Comparison of ENCODE assay signal across 11 mouse cellular contexts in the genomic region with DNA sequence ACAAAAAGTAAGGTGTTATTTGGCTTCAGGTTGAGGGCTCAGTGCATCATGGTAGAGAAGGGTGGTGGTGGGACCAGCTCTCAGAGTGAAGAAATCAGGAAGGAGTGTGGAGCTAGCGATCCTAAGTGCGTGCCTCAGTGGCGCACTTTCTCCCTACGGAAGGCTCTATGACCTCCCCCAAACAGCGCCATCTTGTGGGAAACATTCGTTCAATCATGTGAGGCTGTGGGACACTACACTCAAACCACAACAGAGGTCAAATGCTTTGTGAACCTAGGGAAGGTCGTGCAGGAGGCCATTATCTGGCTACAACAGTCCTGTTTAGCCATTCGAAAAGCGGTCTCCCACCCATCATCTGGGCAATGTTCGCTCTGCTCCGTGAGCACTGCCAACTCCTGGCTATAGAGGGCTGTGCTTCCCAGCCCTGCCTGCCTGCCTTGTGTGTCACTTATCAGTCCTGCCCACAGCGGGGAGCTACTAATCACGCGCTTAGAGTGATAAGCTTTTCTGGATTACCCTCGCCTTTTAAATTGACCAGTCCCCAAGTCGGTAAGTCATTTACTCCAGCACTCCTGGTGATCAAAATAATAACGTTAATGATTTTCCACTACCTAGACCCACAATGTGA.
DNase-seq lines count a peak whose midpoint lies in the region; ATAC-seq and TF ChIP-seq lines count a peak whose summit lies in the region.
"Had no signal": no experiment of that assay in that cellular context is flagged by ENCODE, and none has a peak within 500 bp of the region (broad histone marks: within the 10 kb centered on the region; RNA-seq: fewer than 3 reads in every experiment).

No protein-coding gene starts in this region.

- no peaks in the 10 kb centered on the region for H3K9me3 ChIP-seq in hindbrain, embryonic 11.5 days (ENCODE audit: control insufficient read depth, low read length)
- H3K9me3 ChIP-seq in hindbrain, embryonic 10.5 days = no peaks in the 10 kb centered on the region
- no peaks in the 10 kb centered on the region for H3K9me3 ChIP-seq in ES-E14 (ENCODE audit: control insufficient read depth, insufficient read depth, low read depth, low read length)
- H3K9me3 ChIP-seq: limb, embryonic 12.5 days; neural tube, embryonic 13.5 days had no signal

- in situ Hi-C loops in ES-E14 (cut with MboI; ENCODE audit: low sequenced_read_pairs in 2 of 2, unreplicated experiment in 2 of 2) = no loop called here

- H3K27ac ChIP-seq in hindbrain, embryonic 11.5 days (ENCODE audit: low read depth, low read length) = no peak overlapping the region
- no peak overlapping the region for H3K27ac ChIP-seq in hindbrain, embryonic 10.5 days
- H3K27ac ChIP-seq in ES-E14 (ENCODE audit: insufficient read depth, low read depth, low read length, poor library complexity, severe bottlenecking) = no peak overlapping the region
- H3K27ac ChIP-seq: limb, embryonic 12.5 days; neural tube, embryonic 13.5 days had no signal

- no peaks in the 10 kb centered on the region for H3K36me3 ChIP-seq in hindbrain, embryonic 11.5 days (ENCODE audit: control insufficient read depth, insufficient read depth, low read length)
- no peaks in the 10 kb centered on the region for H3K36me3 ChIP-seq in hindbrain, embryonic 10.5 days
- no peaks in the 10 kb centered on the region for H3K36me3 ChIP-seq in ES-E14 (ENCODE audit: control insufficient read depth, insufficient read depth, low read length, poor library complexity, severe bottlenecking)
- H3K36me3 ChIP-seq: limb, embryonic 12.5 days; neural tube, embryonic 13.5 days had no signal

- no peaks in the 10 kb centered on the region for H3K4me1 ChIP-seq in hindbrain, embryonic 11.5 days (replicated peaks; ENCODE audit: control insufficient read depth, insufficient read depth, low read length)
- 0 out of 2 replicates have a peak, but pooled peaks cover 3% of the 10 kb centered on the region for H3K4me1 ChIP-seq in hindbrain, embryonic 10.5 days (replicated peaks)
- H3K4me1 ChIP-seq in ES-E14 (ENCODE audit: control insufficient read depth in 2 of 2, insufficient read depth in 2 of 2, low read length in 2 of 2, poor library complexity in 1 of 2) = no peaks in the 10 kb centered on the region; a peak in 1 of 4 replicates
- H3K4me1 ChIP-seq: limb, embryonic 12.5 days; neural tube, embryonic 13.5 days had no signal

- no peak for ATAC-seq in hindbrain, embryonic 11.5 days (ENCODE audit: low FRiP score)

- WGBS in hindbrain, embryonic 11.5 days = 30% methylated on average over 17 of the region's 17 CpGs
- 30% methylated on average over 17 of the region's 17 CpGs for WGBS in hindbrain, embryonic 10.5 days

- no peaks in the 10 kb centered on the region for H3K27me3 ChIP-seq in hindbrain, embryonic 11.5 days (ENCODE audit: control insufficient read depth, insufficient read depth, low read length)
- H3K27me3 ChIP-seq in hindbrain, embryonic 10.5 days (ENCODE audit: insufficient read depth, poor library complexity, severe bottlenecking) = no peaks in the 10 kb centered on the region
- H3K27me3 ChIP-seq: limb, embryonic 12.5 days; neural tube, embryonic 13.5 days had no signal

- H3K4me2 ChIP-seq in hindbrain, embryonic 11.5 days (replicated peaks; ENCODE audit: low read depth, low read length) = no peak overlapping the region
- H3K4me2 ChIP-seq: limb, embryonic 12.5 days; neural tube, embryonic 13.5 days had no signal

- DNase-seq in hindbrain, embryonic 11.5 days (ENCODE audit: low spot score) = peak; percentile 6
- no peak for DNase-seq in hindbrain, embryonic 10.5 days (ENCODE audit: low spot score)
- peak; percentile 34 for DNase-seq in ES-E14 (ENCODE audit: low read depth, low spot score)
- peak; percentile 23 for DNase-seq in embryo, embryonic 10 days (ENCODE audit: low spot score)
- peak; percentile 23 for DNase-seq in kidney, postnatal 10 days
- DNase-seq in thymus, postnatal 0 days (ENCODE audit: low spot score) = no peak
- no peak for DNase-seq in urinary bladder, postnatal 36 days (ENCODE audit: low spot score in 2 of 2)
- no peak for DNase-seq in thymus, postnatal 4 days
- DNase-seq: lung, postnatal 36 days had no signal

- no peak overlapping the region for H3K9ac ChIP-seq in hindbrain, embryonic 11.5 days (ENCODE audit: low read depth, low read length)
- no peak overlapping the region for H3K9ac ChIP-seq in ES-E14 (ENCODE audit: insufficient read depth, low read depth, low read length, poor library complexity, severe bottlenecking)
- H3K9ac ChIP-seq: limb, embryonic 12.5 days; neural tube, embryonic 13.5 days had no signal

- H3K4me3 ChIP-seq in hindbrain, embryonic 11.5 days (ENCODE audit: low read depth, low read length) = no peak overlapping the region
- H3K4me3 ChIP-seq in hindbrain, embryonic 10.5 days = no peak overlapping the region
- peak overlapping the region in 1 of 2 experiments; percentile 28; a peak in 1 of 4 replicates for H3K4me3 ChIP-seq in ES-E14 (ENCODE audit: insufficient read depth in 1 of 2, low read depth in 1 of 2, low read length in 2 of 2, poor library complexity in 1 of 2, severe bottlenecking in 1 of 2)
- H3K4me3 ChIP-seq: limb, embryonic 12.5 days; neural tube, embryonic 13.5 days had no signal

TF ChIP-seq in ES-E14, 5 proteins besides CTCF, POLR2A, EP300 and RAD21:
- TF ChIP-seq CHD2 (IDR thresholded peaks at IDR 0.05; ENCODE audit: low read depth, low read length) (no peak), ZNF384 (IDR thresholded peaks at IDR 0.05; ENCODE audit: low read depth, low read length) (no peak), MAFK (IDR thresholded peaks at IDR 0.05; ENCODE audit: insufficient read depth, low read depth, low read length) (no peak), ZC3H11A (IDR thresholded peaks at IDR 0.05; ENCODE audit: borderline replicate concordance, low read depth, low read length) (no peak), HCFC1 (IDR thresholded peaks at IDR 0.05; ENCODE audit: borderline replicate concordance, insufficient read depth, low read length) (no peak)

Comparison
In these comparisons a context has a peak if more than half of its experiments do, and no peak if none do; other contexts are left out.
1. DNase-seq: peak in hindbrain, embryonic 11.5 days (single experiment), ES-E14 (single experiment), embryo, embryonic 10 days (single experiment) and kidney, postnatal 10 days (single experiment); none in hindbrain, embryonic 10.5 days (single experiment), thymus, postnatal 0 days (single experiment), urinary bladder, postnatal 36 days (0 of 2) and thymus, postnatal 4 days (single experiment).